ENCODE assay signal across 8 mouse cellular contexts in genomic region chr12:3323241-3323640, GRCm38 (mm10). TPM values are rescaled to one million over a fixed set of nuclear protein-coding genes. Genes with fewer than 3 reads are reported as not detected.
DNase-seq lines count a peak whose midpoint lies in the region.

No protein-coding gene starts in this region.

- no peaks in the 10 kb centered on the region for H3K27me3 ChIP-seq in hindbrain, embryonic 10.5 days (ENCODE audit: insufficient read depth, poor library complexity, severe bottlenecking)

- H3K36me3 ChIP-seq in hindbrain, embryonic 10.5 days = no peaks in the 10 kb centered on the region

- peak; percentile 75 for DNase-seq in right cerebral cortex, adult 18-20 months
- no peak for DNase-seq in right cerebral cortex, postnatal 14 days
- peak; percentile 66 to 77 for DNase-seq in adrenal gland, postnatal 36 days
- peak; percentile 71 for DNase-seq in layer of hippocampus, adult 8-10 months (ENCODE audit: low spot score in 2 of 2)
- peak; percentile 56 for DNase-seq in skeletal muscle tissue, adult 2 months (ENCODE audit: low read depth, low spot score)
- DNase-seq in hindbrain, embryonic 10.5 days (ENCODE audit: low spot score) = no peak
- DNase-seq in liver = no peak
- DNase-seq in heart, postnatal 4 days = no peak

- no peaks in the 10 kb centered on the region for H3K4me1 ChIP-seq in hindbrain, embryonic 10.5 days (replicated peaks)

- no peak overlapping the region for H3K27ac ChIP-seq in hindbrain, embryonic 10.5 days

- 84% methylated on average over 6 of the region's 6 CpGs for WGBS in hindbrain, embryonic 10.5 days

- 0 out of 2 replicates have a peak, but pooled peaks cover 2% of the 10 kb centered on the region for H3K9me3 ChIP-seq in hindbrain, embryonic 10.5 days

- H3K4me3 ChIP-seq in hindbrain, embryonic 10.5 days = no peak overlapping the region

RNA-seq across cellular contexts. Expression of gene Rab10, which starts 13.5 kb away (rescaled TPM):
- total RNA-seq in adrenal gland, postnatal 36 days (2021) = 100 to 1,000 TPM; 180 to 238 TPM
- 100 to 1,000 TPM; 138 to 152 (median 145) TPM for total RNA-seq in layer of hippocampus, adult 8-10 months (2022)
- polyA plus RNA-seq in hindbrain, embryonic 10.5 days (2016; fragmentation: Nextera tagmentation; extraction: Ambion mirVana) = 81.9 and 94.4 TPM in 2 replicates
- 100 to 1,000 TPM; 113 to 115 TPM for total RNA-seq in heart, postnatal 4 days (2021)

RNA-seq across cellular contexts. Expression of gene Kif3c, which starts 41.7 kb away (rescaled TPM):
- 10 to 100 TPM; 19.1 to 30.6 TPM for total RNA-seq in adrenal gland, postnatal 36 days (2021)
- 100 to 1,000 TPM; 150 to 162 (median 156) TPM for total RNA-seq in layer of hippocampus, adult 8-10 months (2022)
- polyA plus RNA-seq in hindbrain, embryonic 10.5 days (2016; fragmentation: Nextera tagmentation; extraction: Ambion mirVana) = 23.9 and 32.5 TPM in 2 replicates
- total RNA-seq in heart, postnatal 4 days (2021) = 1 to 10 TPM; 5.2 to 5.7 TPM

Comparison
In these comparisons a context has a peak if more than half of its experiments do, and no peak if none do; other contexts are left out.
1. DNase-seq: peak in right cerebral cortex, adult 18-20 months (single experiment), adrenal gland, postnatal 36 days (2 of 2), layer of hippocampus, adult 8-10 months (2 of 2) and skeletal muscle tissue, adult 2 months (single experiment); none in right cerebral cortex, postnatal 14 days (single experiment), hindbrain, embryonic 10.5 days (single experiment), liver (single experiment) and heart, postnatal 4 days (single experiment).
2. RNA of gene Kif3c, which starts 41.7 kb away (total RNA-seq): 150 to 162 TPM in layer of hippocampus, adult 8-10 months; 19.1 to 30.6 TPM in adrenal gland, postnatal 36 days and 5.2 to 5.7 TPM in heart, postnatal 4 days; every median in the first group is over 4 times any median in the second.